Mouse (Mus musculus): ENCODE data around the gene Tsku. TPM values are rescaled to one million over a fixed set of nuclear protein-coding genes. Genes with fewer than 3 reads are reported as not detected.

Gene Tsku
- total RNA-seq, 2 experiments from 2014 or later = 4.0 to 4.2 TPM

DNA sequence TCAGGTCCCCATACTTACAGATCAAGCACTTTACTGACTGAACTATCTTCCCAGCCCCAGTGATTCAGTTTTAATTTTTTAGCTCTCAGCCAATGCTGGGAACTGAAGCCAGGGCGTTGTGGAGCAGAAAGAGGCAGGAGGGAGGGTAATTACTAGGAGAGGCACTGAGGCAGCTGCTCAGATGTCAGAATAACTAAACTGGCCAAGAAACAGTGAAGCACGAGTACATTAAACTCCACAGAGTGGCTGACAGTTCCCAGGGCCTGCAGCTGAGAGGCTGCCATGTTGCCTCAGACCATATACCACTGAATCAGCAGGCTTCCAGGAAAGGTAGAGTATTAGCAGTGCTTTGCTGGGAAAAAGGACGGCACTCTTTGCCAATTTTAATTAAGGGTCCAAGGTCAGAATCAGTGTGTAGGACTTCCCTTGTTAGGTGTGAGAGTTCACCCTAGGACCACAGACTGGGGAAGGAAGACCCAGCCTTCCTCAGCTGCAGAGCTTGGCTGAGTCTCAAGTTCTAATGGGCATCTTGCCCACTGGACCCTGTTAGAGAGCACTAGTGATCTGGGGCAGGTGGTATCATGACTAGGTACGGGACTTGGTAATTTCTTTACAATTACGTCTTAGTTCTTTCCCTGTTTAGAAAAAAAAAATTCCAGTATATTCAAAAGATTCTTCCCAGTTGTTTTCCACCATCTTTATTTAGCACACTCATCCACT is 28.3 kb downstream of the Tsku start:
- DNase-seq = no peak
- intact Hi-C loops (cut with DNase I; ENCODE audit: low total_unique reads) = no loop called here

DNA sequence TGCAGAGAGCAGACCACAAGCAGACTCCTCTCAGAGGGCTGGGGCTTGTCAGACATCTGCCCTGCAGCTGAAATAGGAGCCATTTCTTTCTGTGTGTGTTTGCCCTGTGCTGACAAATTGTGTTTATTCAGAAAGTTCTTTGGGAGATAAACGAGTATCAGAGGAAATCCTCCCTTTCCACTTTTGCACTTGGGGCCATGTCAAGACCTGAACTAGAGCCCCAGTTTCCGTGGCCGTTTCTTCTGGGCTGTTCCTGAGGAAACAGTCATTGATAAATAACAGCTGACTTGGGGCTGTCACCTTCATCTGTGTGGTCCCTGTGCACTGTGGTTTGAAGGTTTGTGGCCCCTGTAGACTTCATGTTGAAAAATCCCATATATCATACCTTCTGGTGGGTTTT is 29.2 kb downstream of the Tsku start:
- intact Hi-C loops (cut with DNase I; ENCODE audit: low total_unique reads) = no loop called here
- DNase-seq = no peak

DNA sequence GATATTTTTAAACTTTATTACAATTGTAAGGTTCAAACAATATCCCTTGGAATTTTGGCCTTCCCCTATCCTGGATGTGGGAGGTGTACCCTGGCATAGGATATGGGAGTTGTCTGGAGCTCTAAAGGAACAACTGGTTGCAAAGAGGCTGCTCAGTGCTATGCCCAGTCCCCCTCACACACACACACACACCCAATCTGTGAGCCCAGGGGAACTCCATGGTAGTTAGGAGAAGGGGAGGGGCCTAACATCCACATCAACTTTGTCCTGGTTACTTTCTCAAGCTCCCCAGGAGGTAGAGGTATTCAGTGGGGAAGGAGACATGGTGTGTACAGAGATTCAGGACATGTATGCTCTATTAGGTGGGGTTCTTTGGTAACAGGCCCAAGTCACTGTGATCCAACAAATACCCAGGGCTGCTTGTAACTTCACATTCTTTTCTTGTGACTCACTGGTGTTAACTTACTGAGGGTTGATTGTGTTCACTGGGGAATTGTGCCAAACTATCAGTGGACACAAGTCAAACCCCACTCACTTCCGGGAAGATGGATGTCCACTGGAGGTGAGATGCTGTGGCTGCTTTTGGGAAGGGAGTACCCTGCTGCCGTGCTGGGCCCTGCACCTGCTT is 30.6 kb downstream of the Tsku start:
- intact Hi-C loops (cut with DNase I; ENCODE audit: low total_unique reads) = no loop called here
- no peak for DNase-seq

DNA sequence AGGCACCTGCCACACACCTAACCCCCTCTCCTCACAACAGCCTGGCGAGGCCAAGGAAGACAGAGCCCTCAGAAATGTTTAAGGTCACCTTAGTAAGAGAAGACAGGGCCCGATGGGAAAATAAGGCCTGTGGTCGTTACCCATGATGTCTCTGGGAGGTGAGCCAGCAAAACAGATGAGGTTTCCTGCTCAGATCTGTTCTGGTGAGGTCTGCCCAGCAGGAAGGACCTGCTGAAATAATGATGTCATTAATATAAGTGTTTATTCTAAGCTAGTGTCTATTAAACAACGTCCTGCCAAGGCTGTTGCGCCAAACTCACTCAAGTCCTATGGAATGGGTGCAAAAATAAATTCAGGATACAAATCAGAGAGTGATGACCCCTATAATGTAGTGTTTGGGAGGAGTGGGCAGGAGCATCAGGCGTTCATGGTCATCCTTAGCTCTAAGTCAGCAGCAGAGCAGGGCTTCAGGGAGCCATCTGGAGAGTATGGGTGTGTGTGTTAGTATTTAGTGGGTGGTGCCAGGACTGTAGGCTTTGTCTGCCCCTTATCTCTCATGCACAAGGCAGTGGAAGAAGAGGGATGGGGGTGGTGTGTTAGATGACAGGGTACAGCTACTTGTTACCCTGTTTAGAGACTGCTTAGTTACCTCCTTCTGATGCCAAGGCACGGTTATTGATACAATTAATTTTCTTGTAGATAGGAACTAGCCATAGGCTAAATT is 31.3 kb downstream of the Tsku start:
- no peak for DNase-seq
- intact Hi-C loops (cut with DNase I; ENCODE audit: low total_unique reads) = no loop called here

DNA sequence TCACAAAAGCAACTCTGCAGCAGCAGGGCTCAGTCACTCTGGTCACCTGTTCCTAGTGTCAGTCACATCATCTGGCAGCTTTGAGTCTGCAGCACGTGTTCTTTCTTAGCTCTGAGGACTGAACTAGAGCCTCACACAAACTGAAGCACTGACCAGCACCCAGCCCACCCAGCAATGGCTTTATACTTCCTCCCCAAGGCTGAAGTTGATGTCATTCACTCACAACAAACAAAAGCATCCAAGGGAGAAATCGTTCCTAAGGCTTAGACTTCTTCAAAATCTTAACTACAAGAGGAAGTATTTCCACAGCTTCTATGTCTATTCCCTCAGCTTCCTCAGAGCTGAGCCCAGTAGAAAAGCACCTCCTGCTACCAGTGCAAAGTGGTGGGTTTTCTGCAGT is 32.8 kb downstream of the Tsku start:
- DNase-seq = no peak
- intact Hi-C loops (cut with DNase I; ENCODE audit: low total_unique reads) = no loop called here

DNA sequence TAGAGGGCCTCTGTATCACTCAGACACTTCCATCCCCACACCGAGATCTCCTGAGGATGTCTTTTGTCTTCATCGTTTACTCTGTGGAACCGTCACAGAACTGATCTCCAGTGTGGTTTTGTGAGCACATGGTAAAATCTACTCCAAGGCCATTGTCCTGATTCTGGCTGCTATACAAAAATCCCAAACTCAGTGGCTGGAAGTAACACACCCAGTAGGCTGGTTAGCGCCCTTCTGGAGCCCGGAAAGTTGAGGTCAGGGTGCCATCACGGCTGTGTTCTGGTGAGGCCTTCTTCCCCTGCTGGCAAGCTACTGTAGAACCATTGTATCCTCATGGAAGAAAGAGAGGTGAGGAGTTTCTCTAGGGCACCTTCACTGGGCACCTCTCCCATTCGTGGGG is 35.1 kb downstream of the Tsku start:
- intact Hi-C loops (cut with DNase I; ENCODE audit: low total_unique reads) = no loop called here
- DNase-seq = no peak

DNA sequence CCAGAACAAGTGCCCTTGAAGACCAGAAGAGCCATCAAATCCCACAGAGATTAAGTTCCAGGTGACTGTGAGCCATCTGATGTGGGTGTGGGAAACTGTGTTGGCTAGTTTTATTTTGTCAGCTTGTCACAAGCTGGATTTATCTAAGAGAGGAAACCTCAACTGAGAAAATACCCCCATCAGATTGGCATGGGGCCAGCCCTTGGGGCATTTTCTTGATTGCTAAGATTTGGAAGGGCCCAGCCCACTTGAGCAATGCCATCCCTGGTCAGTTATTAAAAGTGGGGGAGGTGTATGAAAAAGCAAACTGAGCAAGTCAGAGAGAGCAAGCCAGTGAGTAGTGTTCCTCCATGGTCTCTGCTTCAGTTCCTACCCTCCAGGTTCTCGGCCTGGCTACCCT is 36.9 kb downstream of the Tsku start:
- DNase-seq = no peak
- intact Hi-C loops (cut with DNase I; ENCODE audit: low total_unique reads) = no loop called here

DNA sequence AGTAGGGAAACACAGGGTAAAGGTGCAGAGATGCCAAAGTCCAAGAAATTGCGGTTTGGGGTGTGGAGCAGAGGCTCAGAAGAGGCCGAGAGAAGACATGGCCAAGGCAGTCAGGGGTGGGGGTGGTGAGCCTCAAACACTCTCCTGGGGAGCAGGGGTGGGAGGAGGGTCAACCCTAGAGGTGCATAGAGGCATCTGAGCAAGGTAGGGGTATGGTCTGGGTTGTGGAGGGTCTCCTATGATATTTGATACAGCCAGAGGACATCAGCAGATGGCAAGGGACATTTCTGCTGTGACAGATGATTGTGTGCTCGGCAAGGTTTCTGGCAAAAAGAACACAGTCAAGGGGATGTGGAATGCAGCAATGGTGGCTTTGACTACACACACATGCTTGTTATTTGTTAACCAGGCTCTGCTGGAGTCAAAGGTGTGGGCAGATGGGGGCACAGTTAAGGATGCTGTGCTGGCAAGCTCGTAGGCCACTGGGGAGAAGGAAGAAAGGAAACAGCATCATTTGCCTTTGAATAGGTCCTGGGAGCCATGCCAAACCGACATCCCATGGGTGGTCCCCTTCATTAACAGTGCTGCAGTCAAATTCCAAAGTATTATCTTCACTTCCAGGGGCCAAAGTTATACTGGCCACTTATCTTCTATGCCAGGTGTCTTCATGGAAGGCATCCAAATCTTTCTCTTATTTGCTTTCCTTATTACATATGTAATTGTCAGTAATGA is 37.7 kb downstream of the Tsku start:
- intact Hi-C loops (cut with DNase I; ENCODE audit: low total_unique reads) = no loop called here
- no peak for DNase-seq

DNA sequence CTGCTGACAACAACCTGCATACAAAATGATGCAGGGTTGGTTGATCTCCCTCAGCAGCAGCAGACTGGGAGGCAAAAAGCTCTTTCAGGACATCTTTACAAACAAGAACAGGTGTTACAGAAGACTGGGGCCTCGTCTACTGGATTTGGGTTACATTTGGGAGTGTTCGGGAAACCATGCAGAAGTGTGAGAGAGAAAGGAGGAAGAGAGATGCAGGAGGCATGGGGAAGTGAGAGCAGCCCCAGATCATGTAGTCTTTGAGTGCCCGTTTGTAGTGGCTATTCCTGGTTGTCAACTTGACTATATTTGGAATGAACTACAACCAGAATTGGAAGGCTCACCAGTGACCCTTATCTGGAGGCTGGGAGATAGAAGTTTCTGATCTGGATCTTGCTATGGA is 38.7 kb downstream of the Tsku start:
- intact Hi-C loops (cut with DNase I; ENCODE audit: low total_unique reads) = no loop called here

DNA sequence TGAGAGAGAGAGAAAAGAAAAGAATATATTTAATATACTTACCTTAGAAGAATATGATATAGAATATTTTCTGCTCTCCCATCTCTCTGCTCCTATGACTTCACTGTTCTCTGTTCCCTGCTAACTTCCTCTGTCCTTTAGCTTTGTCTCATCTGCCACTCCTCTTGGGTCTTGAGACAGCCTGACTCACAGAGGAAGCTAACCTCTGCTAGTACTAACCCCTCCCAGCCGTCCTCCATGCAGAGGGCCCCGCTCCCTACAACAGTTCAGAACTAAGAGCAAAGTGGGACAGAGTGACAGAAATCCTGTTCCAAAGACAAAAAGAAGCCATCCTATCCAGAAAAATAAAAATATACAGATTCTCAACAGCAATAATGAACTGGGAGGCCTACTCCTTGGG is 40.0 kb downstream of the Tsku start, which contains the start of gene Acer3:
Gene Acer3, minus strand, starts transcription at position 126 of the 400 bp plus-strand sequence.
- intact Hi-C loops (cut with DNase I; ENCODE audit: low total_unique reads) = no loop called here

More for the DNA sequence above, 38.7 kb downstream of the Tsku start:
- no peak for DNase-seq

DNA sequence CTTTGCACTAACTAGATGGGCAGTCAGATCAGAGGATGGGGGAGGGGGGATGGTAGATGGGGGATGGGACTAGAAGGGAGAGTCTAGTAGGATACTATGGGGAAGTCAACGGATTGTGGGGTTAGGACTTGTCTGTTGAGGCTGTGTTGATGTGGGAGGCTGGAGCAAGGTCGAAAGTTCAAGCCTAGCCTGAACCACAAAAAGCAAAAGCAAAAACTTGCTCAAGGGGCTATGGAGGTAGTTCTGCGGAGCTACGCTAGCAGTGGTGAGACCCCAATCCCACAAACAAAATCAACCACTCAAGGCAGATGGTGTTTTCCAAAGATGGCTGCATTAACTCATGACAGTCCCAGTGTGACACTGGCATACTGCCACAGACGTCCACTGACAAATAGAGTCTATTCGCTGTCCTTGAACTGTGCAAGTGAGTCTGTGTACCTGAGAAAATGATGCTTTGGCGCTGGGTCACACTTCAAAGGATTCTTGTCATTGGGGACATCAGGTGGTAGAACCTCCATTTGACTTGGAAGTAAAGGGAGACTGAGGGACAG is 41.0 kb downstream of the Tsku start:
- no peak for DNase-seq
- intact Hi-C loops (cut with DNase I; ENCODE audit: low total_unique reads) = no loop called here

More for the DNA sequence above, 40.0 kb downstream of the Tsku start, which contains the start of gene Acer3:
- DNase-seq = no peak

DNA sequence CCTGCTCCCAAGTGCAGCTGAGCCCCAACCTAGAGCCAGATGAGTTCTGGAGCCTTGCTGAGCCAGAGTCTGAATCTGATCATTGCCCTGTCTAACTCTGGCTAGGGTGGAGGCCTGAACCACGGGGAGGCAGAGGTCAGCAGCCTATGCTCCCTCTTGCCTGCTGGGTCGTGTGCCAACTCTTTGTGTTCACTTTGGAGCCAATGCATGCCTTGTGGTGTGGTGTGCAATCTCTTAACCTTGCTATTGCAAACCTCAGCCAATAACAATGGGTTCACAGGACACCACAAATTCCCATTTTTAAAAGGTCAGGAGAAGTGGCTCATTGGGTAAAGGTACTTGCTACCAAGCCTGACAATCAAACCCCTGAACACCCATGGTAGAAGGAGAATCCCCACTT is 44.6 kb downstream of the Tsku start:
- DNase-seq = no peak
- intact Hi-C loops (cut with DNase I; ENCODE audit: low total_unique reads) = no loop called here

DNA sequence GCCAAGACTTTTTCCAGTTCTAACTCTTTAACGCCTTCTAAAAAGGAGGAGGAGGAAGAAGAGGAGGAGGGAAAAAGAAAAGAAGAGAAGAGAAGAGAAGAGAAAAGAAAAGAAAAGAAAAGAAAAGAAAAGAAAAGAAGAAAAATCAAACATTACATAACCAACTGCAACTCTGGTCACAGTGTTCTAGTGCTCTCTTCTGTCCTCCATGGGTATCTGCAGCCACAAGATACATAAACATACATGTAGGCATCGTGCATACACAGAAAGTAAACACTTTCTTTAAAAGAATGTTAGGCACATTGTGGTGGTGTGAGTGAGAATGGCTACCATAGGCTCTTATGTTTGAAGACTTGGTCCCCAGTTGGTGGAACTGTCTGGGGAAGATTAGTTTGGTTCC is 46.0 kb downstream of the Tsku start:
- intact Hi-C loops (cut with DNase I; ENCODE audit: low total_unique reads) = no loop called here
- DNase-seq = no peak

DNA sequence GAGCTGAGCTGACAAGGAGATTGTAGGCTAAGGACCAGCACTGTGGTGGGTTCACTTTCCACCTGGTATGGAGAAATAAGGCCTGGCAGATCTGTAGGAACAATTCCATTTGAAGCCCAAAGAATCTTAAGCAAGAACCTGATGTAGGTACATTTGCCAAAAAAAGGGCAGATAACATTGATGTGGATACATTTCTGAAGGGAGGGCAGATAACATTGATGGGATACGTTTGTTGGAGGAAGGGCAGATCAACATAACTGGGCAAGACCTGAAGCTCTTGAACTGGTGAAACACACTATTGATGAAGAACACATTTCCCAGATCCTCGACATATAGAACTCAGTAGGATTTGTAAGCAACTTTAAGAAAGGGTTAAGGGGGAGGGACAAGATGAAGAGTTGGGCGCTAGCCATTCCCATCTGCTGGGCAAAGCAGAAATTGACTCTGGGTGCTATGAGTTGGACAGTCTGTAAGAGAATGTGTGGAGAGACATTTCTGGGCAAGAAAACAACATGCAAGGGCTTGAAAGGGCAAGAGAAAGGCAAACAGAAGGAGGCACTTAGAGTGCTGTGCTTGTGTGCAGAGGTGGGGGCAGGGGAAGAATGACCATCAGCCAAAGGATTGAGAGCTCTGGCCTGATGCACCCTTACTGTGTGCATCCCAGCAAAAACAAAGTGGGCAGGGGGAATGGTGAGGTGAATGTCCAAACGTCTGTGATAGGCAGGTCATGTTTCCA is 48.8 kb downstream of the Tsku start:
- intact Hi-C loops (cut with DNase I; ENCODE audit: low total_unique reads) = no loop called here
- DNase-seq = no peak

DNA sequence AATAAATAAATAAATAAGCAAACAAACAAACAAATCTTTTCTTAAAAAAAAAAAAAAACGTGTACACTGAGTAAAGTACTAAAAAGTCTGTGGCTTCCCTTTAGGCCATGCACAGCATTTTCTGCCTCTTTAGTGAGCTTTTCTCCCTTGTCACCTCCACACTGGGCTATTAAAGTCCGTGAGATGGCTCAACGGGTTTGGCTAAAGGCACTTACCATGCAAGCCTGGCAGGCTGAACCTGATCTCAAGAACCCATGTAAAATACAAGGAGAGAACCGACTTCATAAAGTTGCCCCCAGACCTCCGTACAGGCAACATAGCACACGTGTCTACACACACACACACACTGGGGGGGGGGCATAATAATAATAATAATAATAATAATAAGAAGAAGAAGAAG is 50.9 kb downstream of the Tsku start:
- intact Hi-C loops (cut with DNase I; ENCODE audit: low total_unique reads) = no loop called here
- DNase-seq = no peak

DNA sequence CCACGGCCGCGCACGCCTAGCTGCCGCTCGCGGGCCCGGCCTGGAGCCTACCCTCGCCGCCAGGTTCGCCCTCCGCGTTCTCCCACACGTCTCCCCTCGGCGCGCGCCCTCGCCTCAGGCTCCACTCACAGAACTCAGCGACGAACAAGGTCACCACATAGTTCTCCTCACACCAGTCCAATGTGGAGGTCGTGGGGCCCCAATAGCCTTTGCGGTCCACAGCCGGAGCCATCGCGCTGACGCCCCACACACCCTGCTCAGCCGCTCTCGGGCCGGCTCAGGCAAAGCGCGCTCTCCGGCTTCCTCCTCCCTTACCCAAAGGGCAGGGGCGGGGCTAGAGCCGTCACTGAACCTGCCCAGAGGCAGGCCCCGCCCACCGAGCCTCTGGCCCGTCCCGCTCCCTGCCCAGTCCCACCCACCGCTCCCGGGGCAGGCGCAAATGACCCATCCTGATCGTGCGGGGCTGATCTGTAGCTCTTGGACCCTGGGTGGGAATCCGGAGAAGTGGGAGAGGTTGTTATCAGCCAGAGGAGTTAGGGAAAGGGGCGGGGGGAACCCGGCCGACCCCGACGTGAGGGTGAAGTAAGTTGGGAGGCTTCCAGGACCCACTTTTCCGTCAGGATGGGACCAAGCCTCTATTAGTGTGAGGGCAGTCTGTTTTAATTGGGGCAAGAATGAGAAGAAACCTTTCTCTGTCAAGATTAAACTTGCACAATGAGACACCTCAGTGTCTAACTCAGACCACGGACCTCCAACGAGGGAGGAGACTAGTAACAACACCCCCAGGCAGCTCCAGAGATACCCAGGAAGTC is 51.7 kb downstream of the Tsku start:
- peak; percentile 96 for DNase-seq
- intact Hi-C loops (cut with DNase I; ENCODE audit: low total_unique reads) = no loop called here

DNA sequence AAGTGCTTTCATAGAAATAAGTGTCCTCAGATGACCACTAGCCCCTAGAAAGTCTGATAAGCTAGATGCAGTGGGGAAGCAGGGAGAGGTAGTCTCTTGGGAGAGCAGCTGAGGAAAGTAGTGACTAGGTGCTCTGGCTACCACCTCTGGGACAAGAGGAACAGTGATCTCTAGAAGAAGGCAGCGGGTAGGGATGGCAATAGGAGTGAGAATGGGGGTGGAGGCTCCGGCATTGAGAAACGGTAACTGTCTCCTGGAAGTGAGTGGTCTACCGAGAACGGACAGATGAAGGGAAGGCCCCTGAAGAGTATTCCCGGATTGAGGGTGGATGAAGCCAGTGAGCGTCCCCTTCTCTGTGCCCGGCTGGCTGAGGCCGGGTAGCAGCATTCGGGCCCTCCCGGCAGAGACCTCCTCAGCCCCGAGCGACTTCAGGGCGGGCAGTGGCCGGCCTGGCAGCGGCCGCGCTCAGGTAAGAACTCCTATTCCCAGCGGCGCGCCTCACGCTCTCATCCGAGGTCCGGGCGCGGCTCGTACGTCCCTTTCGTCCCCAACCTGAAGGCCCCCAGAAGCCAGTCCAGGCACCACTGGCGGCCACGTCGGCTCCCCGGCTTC is 52.4 kb downstream of the Tsku start:
- intact Hi-C loops (cut with DNase I; ENCODE audit: low total_unique reads) = no loop called here
- no peak for DNase-seq

Measured in gastrocnemius, postnatal 14 days (tissue).